Mouse (Mus musculus) liver, adult 2 months (tissue): ENCODE measurements around the gene Tvp23b.

Experiments used
- CTCF ChIP-seq: fragments of 200-500 bp; IDR thresholded peaks from 2 replicates; pipeline ENCODE4 v1.5.1; 2011; ENCODE audit warnings: low read depth, low read length, control low read depth
- POLR2A ChIP-seq: fragments of 200-500 bp; IDR thresholded peaks from 2 replicates; pipeline ENCODE4 v1.6.1; 2011; ENCODE audit warnings: low read length, control low read depth; ENCODE audit not compliant: insufficient read depth; ENCODE audit errors: extremely low read depth

DNA sequence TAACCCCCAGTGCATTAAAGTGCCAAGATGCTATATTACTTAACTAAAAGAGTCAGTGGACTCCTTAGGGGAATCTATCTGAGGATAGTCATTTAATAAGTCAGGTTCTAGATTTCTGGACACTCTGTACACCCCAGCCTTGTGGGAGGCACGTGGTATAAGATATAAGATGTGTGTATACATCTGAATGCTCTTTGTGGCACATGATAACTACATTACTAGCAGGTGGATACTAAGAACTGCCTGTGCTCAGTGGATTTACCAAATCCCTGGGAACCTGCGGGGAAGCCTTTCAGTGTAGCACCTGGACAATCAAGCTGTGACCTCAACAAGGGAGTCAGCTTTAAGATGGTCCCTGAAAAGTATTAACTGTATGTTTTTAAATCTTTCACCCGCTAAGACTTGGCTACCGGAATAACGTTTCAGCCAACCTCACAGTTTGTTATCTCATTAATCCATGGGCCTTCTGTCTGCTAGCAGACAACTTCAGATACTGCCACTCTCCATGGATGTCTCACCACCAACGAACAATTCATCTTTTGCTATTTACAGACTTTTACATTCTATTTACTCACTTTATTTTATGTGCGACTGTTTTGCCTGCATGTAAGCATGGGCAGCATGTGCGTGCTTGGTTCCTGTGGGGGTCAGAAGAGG is 9.4 kb upstream of the Tvp23b start:
- TF ChIP-seq POLR2A (no peak), CTCF (no peak)
